Mouse (Mus musculus) embryo, embryonic 11 days (tissue): ENCODE data around the gene Gdf2.
A peak's percentile ranks its signal among the peaks of the same experiment; 100 is the strongest.

Experiments
- DNase-seq: peaks from one replicate; pipeline ENCODE4 v3.0.0-alpha.2; 2015

Gene Gdf2

DNA sequence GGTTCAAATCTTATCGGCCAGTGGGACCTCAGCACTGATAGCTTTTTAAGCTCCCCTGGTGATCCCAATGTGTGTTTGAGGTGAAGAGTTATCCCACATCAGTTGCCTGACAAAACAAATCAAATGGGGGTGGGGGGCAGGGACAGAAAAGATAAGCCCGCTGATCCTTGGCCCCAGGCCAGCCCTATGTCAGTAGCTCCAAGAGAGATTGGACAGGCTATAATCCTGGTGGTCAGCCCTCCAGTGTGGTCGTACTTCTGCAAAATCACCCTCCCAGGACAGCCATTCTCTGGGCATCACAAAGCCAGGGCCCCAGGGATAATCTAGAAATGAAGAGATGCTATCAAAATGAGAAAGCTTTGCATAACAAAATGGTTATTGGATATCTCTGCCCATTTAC, 18.0 kb downstream of the Gdf2 start:
- DNase-seq, result no peak

DNA sequence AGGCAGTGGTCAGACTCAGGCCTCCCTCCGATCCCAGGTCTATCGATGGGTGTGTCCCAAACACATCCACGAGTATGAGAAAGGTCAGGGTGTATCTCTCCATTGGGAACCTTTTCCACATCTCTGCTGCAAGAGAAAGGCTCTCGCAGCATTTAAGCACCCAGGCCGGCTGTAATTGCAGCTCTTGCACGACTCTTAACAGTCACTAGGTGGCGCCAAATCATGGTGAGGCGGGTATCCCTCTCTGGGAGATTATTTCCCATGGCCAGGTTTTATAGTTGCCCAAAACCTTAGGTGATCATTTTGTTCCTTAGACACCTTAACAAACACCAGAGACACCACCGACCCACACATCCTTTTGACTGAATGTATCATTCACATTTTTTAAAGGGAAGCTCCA, 18.5 kb downstream of the Gdf2 start:
- DNase-seq, result peak; percentile 79

DNA sequence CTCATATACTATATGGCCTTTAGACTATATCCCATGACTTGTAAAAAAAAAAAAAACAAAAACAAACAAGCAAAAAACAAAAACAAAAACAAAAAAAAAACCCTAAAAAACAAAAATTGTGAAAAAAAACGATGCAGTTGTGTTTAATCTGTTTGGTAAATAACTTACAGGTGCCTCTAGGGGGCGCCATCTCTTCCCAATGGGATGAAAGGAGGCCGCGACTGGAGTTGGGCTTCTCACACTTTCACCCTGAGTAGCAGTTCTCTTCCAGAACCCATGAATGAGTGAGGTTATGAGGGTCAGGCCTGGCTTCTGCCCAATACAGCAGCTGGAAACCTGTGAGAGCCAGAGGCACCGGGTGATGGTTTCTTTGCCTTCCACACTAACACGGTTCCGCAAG, 24.8 kb downstream of the Gdf2 start:
- DNase-seq, result peak; percentile 44

DNA sequence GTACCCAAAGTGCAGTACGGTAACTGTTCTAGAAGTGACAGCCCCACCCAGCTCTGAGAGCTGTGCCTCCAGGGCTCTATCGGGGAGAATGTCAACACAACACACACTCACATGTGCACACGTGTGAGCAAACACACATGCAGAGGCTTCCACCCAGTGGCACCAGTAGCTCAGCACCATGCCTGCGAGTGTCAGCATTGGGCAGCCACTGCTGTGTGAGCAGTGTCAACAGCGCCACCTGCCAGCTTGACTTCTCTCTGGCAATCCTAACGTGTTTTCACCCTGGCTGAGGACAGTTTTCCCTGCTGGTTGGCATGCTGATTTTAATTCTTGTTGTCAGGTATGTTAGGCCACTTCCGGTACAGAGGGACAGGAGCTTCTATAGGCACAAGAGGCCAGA, 31.8 kb downstream of the Gdf2 start:
- DNase-seq, result peak; percentile 56

DNA sequence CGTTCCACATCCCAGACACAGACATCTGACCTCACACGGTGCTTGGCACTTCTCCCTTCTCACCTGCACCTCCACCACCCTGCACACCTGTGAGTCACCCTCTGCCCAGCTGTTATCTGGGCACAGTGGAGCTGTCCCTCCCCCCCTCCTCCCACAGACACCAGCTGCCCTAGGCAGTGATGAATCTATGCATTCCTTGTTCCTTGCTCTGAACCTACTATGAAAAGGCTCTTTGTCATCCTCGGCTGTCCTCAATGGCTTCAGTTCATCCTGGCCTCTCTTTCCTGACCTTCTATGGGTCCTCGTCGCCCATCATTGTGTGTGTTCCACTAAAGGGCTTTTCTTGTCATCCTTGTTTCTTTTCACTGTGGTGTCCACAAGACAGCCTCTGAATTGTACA, 33.9 kb downstream of the Gdf2 start:
- DNase-seq, result peak; percentile 8

DNA sequence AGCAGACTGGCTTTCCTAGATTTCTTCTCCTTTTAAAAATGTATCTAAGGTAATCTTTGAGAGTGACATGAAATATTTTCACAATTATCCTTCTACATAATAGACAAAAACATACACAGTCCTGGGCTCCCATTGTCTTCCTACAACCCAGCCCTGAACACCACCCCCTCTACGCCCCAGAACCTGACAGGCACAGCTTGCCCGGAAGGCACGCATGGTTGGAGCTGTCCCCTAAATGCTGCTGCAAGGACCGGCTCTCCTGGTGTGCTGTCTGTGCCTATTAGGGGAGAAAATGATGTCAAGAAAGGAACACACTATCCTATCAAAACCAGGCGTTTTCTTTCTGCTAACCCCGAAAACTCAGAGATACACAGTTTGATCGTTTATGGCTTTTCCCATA, 36.9 kb downstream of the Gdf2 start:
- DNase-seq, result peak; percentile 18

DNA sequence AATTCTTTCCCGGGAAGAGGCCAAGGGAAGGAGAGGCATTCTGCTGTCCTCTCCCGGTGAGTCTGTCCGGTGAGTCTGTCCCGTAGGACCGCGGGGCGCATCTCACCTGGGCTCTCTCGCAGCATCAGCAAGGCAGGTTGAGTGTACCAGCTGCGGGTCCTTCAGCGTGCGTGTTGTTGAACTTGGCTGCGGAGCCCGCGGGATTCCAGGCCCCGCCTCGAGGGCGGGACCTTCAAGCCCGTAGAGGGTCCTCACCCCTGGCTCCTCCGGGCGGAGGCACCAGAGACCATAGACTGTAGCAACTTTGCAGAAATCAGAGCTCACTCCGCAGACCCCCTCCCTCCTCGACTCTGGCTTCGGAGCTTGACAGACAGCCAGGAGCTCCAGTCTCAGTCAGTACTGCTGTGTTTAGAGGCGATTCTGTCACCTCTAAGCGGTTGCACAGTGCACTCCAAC, 37.8 kb downstream of the Gdf2 start, which contains the start of gene Zfp488:
Zfp488 (minus strand) TSS at position 161 of the 456 bp plus-strand sequence.
- DNase-seq, result peak; percentile 73

DNA sequence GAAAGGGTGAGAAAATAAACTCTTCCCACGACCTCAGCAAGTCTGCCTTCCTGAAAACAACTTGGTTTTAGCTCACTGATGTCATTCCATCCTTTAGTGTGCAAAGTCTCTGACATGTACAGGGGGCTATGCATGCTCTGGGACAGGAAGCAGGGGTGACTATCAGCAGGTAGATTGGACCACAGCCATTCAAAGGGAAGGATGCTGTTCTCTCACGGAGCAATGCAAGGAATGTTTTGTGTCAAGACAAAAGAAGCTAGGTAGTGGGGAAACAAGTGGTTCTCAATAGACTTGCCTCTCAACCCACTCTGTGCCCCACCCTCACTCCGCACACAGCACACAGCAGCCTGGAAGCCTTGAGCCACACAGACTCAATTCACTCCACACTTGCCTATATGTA, 48.4 kb downstream of the Gdf2 start:
- DNase-seq, result no peak

DNA sequence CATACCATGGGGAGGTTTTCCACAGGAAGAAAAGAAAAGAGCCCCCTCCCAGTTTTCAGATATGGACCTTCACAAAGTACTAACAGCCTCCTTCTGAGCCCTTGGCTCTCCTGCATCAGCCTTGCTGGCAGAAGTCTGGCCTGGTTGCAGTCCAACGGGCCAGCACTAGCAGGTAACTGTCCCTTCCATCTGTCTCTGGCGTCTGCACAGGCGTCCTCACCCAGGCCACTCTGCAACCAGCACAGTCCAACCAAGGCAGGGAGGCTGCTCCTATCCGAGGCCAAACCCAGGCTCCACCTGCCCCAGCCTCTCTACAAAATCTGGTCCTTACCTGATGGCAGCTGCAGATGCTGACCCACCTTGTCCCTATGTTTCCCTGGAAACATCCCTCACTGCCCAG, 51.1 kb downstream of the Gdf2 start:
- DNase-seq, result no peak

DNA sequence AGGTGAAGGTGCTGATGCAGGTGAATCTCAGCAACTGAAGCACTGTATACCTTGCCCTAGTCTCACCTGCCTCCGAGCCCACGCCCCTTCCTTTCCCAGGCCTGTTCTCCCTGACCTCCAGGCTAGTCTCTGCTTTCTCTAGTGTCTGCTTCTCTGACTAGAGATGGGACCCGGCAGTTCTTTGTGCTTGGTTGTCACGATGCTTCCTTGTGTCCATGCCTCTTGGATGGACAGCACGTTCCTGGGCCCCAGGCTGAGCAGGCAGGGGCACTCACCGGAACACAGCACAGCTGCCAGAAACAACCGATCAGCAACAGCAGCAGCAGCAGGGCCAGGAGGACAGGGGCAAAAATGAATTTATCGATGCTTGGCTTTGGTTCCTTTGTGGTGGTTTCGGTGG, 52.2 kb downstream of the Gdf2 start:
- DNase-seq, result no peak

DNA sequence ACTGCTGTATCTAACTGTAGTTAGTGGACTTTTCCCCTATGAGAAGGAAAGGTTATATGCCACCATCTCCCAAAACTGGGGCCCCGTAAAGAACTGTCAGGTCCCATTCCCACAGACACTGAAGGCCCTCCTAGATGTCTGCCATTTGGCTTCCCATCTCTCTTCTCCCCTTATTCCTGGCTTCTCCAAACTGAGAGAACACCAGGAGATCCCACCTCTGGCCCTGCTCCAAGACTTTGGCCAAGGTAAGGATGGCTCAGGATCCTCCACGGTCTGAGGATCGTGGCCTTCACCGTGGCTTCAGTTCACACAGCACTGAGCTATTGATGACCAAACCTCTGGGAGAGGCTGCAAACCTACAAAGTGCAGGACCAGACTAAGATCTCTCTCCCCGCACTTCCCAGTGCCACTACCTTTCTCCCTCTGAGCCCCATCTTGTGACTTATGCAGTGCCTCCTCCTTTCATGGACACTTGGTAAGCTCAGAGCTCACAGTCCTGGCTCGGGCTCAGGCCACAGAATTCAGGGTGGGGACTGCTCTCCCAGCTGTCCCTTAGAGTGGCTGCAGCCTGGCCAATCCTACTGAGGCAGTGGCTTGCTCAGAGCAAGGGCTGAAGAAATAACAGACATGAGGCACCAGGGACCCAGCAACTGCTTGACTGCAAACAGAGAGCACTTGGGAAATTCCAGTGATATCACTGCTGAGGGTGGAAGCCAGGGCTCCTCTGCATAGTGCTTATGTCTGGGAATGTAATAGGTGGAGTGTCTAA, 52.9 kb downstream of the Gdf2 start:
- no peak for DNase-seq
